Mouse (Mus musculus) forebrain, embryonic 11.5 days (tissue): ENCODE measurements around the gene Pitpnm1. TPM values are rescaled to one million over a fixed set of nuclear protein-coding genes. Genes with fewer than 3 reads are reported as not detected.

Source experiments
- ATAC-seq: fragments of 200-750 bp; cut with Nextera tagmentation; replicated peaks from 2 replicates; pipeline ENCODE4 v1.8.0; 2017; ENCODE audit warnings: moderate TSS enrichment; ENCODE audit not compliant: low FRiP score
- DNase-seq: peaks from one replicate; pipeline ENCODE4 v3.0.0-alpha.2; 2017; ENCODE audit warnings: low spot score
- H3K27ac ChIP-seq: fragments of 300-500 bp; sonication (generic); 2 replicates; pipeline ENCODE4 v1.5.1; 2014; ENCODE audit warnings: low read depth, low read length
- H3K27me3 ChIP-seq: fragments of 300-500 bp; sonication (generic); 2 replicates; pipeline ENCODE4 v1.6.1; 2014; ENCODE audit warnings: mild to moderate bottlenecking, low read length, mixed read lengths; ENCODE audit not compliant: control insufficient read depth, insufficient read depth
- H3K36me3 ChIP-seq: fragments of 300-500 bp; sonication (generic); 2 replicates; pipeline ENCODE4 v1.6.1; 2014; ENCODE audit warnings: mild to moderate bottlenecking, low read length, moderate library complexity, mixed read lengths; ENCODE audit not compliant: control insufficient read depth, insufficient read depth
- H3K4me1 ChIP-seq: fragments of 300-500 bp; sonication (generic); replicated peaks from 2 replicates; pipeline ENCODE4 v1.6.1; 2014; ENCODE audit warnings: low read length, mixed read lengths; ENCODE audit not compliant: control insufficient read depth, insufficient read depth
- H3K4me2 ChIP-seq: fragments of 300-500 bp; sonication (generic); 2 replicates; pipeline ENCODE4 v1.6.1; 2014; ENCODE audit warnings: low read depth, mild to moderate bottlenecking, low read length, moderate library complexity, mixed read lengths; ENCODE audit not compliant: severe bottlenecking
- H3K4me3 ChIP-seq: fragments of 300-500 bp; sonication (generic); 2 replicates; pipeline ENCODE4 v1.5.1; 2014; ENCODE audit warnings: low read depth, low read length
- H3K9ac ChIP-seq: fragments of 300-500 bp; sonication (generic); 2 replicates; pipeline ENCODE4 v1.6.1; 2014; ENCODE audit warnings: low read length
- H3K9me3 ChIP-seq: fragments of 300-500 bp; sonication (generic); 2 replicates; pipeline ENCODE4 v1.6.1; 2016; ENCODE audit warnings: low read length, mixed read lengths; ENCODE audit not compliant: control insufficient read depth
- WGBS: fragments of 180-500 bp; shearing (Covaris S2); extraction: QIAGEN DNeasy Blood & Tissue Kit; methylation state at CpG from one replicate; pipeline ENCODE4 v1.1.7; 2014; 5-methylcytosine and 5-hydroxymethylcytosine counted together
- polyA plus RNA-seq: library from polyadenylated mRNA; unstranded; fragments of >200 nt; fragmentation: Nextera tagmentation; extraction: Ambion mirVana; gene quantifications from 2 replicates; pipeline ENCODE4 v1.2.1, GENCODE M21; 2014

Pitpnm1 gene
- polyA plus RNA-seq, 1 experiment from 2014 or later, result 18.0 TPM

GRCm38 (mm10) chr19:4102626-4103025, 2.8 kb downstream of the Pitpnm1 start:
- peaks cover 9% of the 10 kb centered on the region; the same call in 1 of the 2 replicates for H3K27me3 ChIP-seq
- H3K4me1 ChIP-seq, result peaks cover 23% of the 10 kb centered on the region
- H3K36me3 ChIP-seq, result no peaks in the 10 kb centered on the region
- 96% methylated on average over 12 of the region's 12 CpGs for WGBS
- no peak overlapping the region for H3K9ac ChIP-seq
- H3K4me3 ChIP-seq, result no peak overlapping the region
- no peak for ATAC-seq
- no peak for DNase-seq
- H3K27ac ChIP-seq, result no peak overlapping the region
- no peaks in the 10 kb centered on the region for H3K9me3 ChIP-seq
- no peak overlapping the region for H3K4me2 ChIP-seq

- WGBS, result 95% methylated on average over 18 of the region's 18 CpGs
- Histone ChIP-seq H3K9me3 (no peaks in the 10 kb centered on the region), H3K4me2 (no peak overlapping the region), H3K36me3 (no peaks in the 10 kb centered on the region), H3K27ac (no peak overlapping the region), H3K4me1 (peaks cover 19% of the 10 kb centered on the region), H3K27me3 (peaks cover 9% of the 10 kb centered on the region; the same call in 1 of the 2 replicates), H3K4me3 (no peak overlapping the region), H3K9ac (no peak overlapping the region; the same call in 1 of the 2 replicates)
- no peak for ATAC-seq
- DNase-seq, result no peak
Measured at GRCm38 (mm10) chr19:4103294-4103693, 3.5 kb downstream of the Pitpnm1 start.

GRCm38 (mm10) chr19:4103792-4104191, 4.0 kb downstream of the Pitpnm1 start:
- Histone ChIP-seq H3K4me2 (no peak overlapping the region), H3K9ac (no peak overlapping the region), H3K27ac (no peak overlapping the region), H3K9me3 (no peaks in the 10 kb centered on the region), H3K4me3 (no peak overlapping the region), H3K36me3 (no peaks in the 10 kb centered on the region), H3K4me1 (peaks cover 18% of the 10 kb centered on the region), H3K27me3 (peaks cover 9% of the 10 kb centered on the region; the same call in 1 of the 2 replicates)
- DNase-seq (no peak), ATAC-seq (no peak)
- 81% methylated on average over 3 of the region's 3 CpGs for WGBS

- Histone ChIP-seq H3K4me2 (no peak overlapping the region), H3K36me3 (no peaks in the 10 kb centered on the region), H3K9me3 (no peaks in the 10 kb centered on the region), H3K4me3 (no peak overlapping the region), H3K4me1 (peaks cover 17% of the 10 kb centered on the region), H3K27ac (no peak overlapping the region), H3K9ac (no peak overlapping the region), H3K27me3 (peaks cover 9% of the 10 kb centered on the region; the same call in 1 of the 2 replicates)
- DNase-seq, result no peak
- no peak for ATAC-seq
- 93% methylated on average over 16 of the region's 16 CpGs for WGBS
Measured at GRCm38 (mm10) chr19:4104675-4105194, 4.9 kb downstream of the Pitpnm1 start.

- no peak overlapping the region for H3K4me2 ChIP-seq
- WGBS, result 92% methylated on average over 14 of the region's 14 CpGs
Measured at GRCm38 (mm10) chr19:4106654-4107053, 6.9 kb downstream of the Pitpnm1 start.

GRCm38 (mm10) chr19:4108535-4108934, 8.7 kb downstream of the Pitpnm1 start:
- no peaks in the 10 kb centered on the region for H3K36me3 ChIP-seq
- no peak overlapping the region for H3K27ac ChIP-seq
- WGBS, result 91% methylated on average over 9 of the region's 9 CpGs
- H3K4me2 ChIP-seq, result no peak overlapping the region
- DNase-seq (no peak), ATAC-seq (no peak)
- no peaks in the 10 kb centered on the region for H3K27me3 ChIP-seq
- no peak overlapping the region for H3K9ac ChIP-seq
- H3K9me3 ChIP-seq, result no peaks in the 10 kb centered on the region
- H3K4me1 ChIP-seq, result no peaks in the 10 kb centered on the region
- H3K4me3 ChIP-seq, result no peak overlapping the region

More at GRCm38 (mm10) chr19:4106654-4107053, 6.9 kb downstream of the Pitpnm1 start:
- ATAC-seq (no peak), DNase-seq (no peak)
- H3K27ac ChIP-seq, result no peak overlapping the region
- H3K9ac ChIP-seq, result no peak overlapping the region
- H3K4me1 ChIP-seq, result no peaks in the 10 kb centered on the region; the same call in 1 of the 2 replicates
- 0 out of 2 replicates have a peak, but pooled peaks cover 2% of the 10 kb centered on the region for H3K27me3 ChIP-seq
- H3K36me3 ChIP-seq, result no peaks in the 10 kb centered on the region
- H3K9me3 ChIP-seq, result no peaks in the 10 kb centered on the region
- H3K4me3 ChIP-seq, result no peak overlapping the region

- Histone ChIP-seq H3K9me3 (no peaks in the 10 kb centered on the region), H3K4me3 (no peak overlapping the region), H3K9ac (no peak overlapping the region), H3K4me1 (no peaks in the 10 kb centered on the region), H3K4me2 (no peak overlapping the region), H3K27ac (no peak overlapping the region), H3K27me3 (no peaks in the 10 kb centered on the region), H3K36me3 (no peaks in the 10 kb centered on the region; the same call in 1 of the 2 replicates)
- DNase-seq (no peak), ATAC-seq (no peak)
- 91% methylated on average over 26 of the region's 26 CpGs for WGBS
Measured at GRCm38 (mm10) chr19:4112063-4112960, 12.5 kb downstream of the Pitpnm1 start.

DNA sequence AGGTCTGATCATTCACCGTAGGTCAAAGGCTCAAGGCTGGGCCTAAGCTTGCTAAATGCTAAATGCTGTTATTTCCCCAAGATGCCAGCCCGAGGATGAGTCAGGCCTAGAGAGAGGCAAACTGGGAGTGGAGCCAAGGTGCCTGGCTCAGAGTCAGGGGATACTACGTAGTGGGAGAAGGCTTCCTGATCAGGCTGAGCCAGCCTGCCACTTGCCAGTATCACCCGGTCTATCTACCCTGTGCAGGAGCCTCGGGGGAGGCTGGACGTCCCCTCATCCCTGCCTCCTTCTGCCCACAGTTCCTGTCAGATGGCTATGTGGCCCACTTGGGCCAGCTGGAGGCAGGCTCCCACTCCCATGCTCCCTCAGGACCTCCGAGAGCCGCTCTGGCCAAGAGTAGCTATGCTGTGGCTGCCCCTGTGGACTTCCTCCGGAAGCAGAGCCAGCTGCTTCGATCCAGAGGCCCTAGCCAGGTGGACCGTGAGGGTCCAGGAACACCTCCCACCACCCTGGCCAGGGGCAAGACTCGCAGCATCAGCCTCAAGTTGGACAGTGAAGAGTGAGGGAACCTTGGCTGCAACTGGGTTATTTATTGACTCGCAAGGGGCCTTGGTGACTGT, 13.5 kb downstream of the Pitpnm1 start:
- Histone ChIP-seq H3K9ac (no peak overlapping the region), H3K27me3 (no peaks in the 10 kb centered on the region), H3K36me3 (no peaks in the 10 kb centered on the region; the same call in 1 of the 2 replicates), H3K4me3 (no peak overlapping the region), H3K27ac (no peak overlapping the region), H3K4me1 (no peaks in the 10 kb centered on the region), H3K9me3 (no peaks in the 10 kb centered on the region), H3K4me2 (no peak overlapping the region)
- no peak for DNase-seq
- no peak for ATAC-seq
- WGBS, result 87% methylated on average over 13 of the region's 13 CpGs
